Mouse (Mus musculus) kidney, embryonic 14.5 days (tissue): Measurements from ENCODE around the gene Nup188. TPM values are rescaled to one million over a fixed set of nuclear protein-coding genes. Genes with fewer than 3 reads are reported as not detected.

ENCODE experiments used
- ATAC-seq: fragments of 200-750 bp; cut with Nextera tagmentation; 2 replicates; pipeline ENCODE4 v1.8.0; 2017; ENCODE audit warnings: moderate number of reproducible peaks, mild to moderate bottlenecking, moderate TSS enrichment, moderate library complexity; ENCODE audit not compliant: low FRiP score, low TSS enrichment
- H3K27ac ChIP-seq: fragments of 300-500 bp; sonication (generic); 2 replicates; pipeline ENCODE4 v1.5.1; 2014; ENCODE audit warnings: low read depth, mild to moderate bottlenecking, low read length, moderate library complexity, mixed read lengths
- H3K27me3 ChIP-seq: fragments of 300-500 bp; sonication (generic); 2 replicates; pipeline ENCODE4 v1.6.1; 2014; ENCODE audit warnings: mild to moderate bottlenecking, low read length; ENCODE audit not compliant: control insufficient read depth, insufficient read depth
- H3K36me3 ChIP-seq: fragments of 300-500 bp; sonication (generic); 2 replicates; pipeline ENCODE4 v1.6.1; 2014; ENCODE audit warnings: low read length, mixed read lengths; ENCODE audit not compliant: control insufficient read depth, insufficient read depth
- H3K4me1 ChIP-seq: fragments of 300-500 bp; sonication (generic); 2 replicates; pipeline ENCODE4 v1.6.1; 2014; ENCODE audit warnings: low read length, mixed read lengths; ENCODE audit not compliant: control insufficient read depth, insufficient read depth
- H3K4me2 ChIP-seq: fragments of 300-500 bp; sonication (generic); replicated peaks from 2 replicates; pipeline ENCODE4 v1.6.1; 2014; ENCODE audit warnings: low read depth, mild to moderate bottlenecking, low read length
- H3K4me3 ChIP-seq: fragments of 300-500 bp; sonication (generic); 2 replicates; pipeline ENCODE4 v1.5.1; 2014; ENCODE audit warnings: mild to moderate bottlenecking, low read length
- H3K9ac ChIP-seq: fragments of 300-500 bp; sonication (generic); 2 replicates; pipeline ENCODE4 v1.6.1; 2014; ENCODE audit warnings: low read depth, mild to moderate bottlenecking, low read length, moderate library complexity
- H3K9me3 ChIP-seq: fragments of 300-500 bp; sonication (generic); 2 replicates; pipeline ENCODE4 v1.6.1; 2016; ENCODE audit warnings: low read length; ENCODE audit not compliant: control insufficient read depth
- WGBS: fragments of 180-500 bp; shearing (Covaris S2); extraction: QIAGEN DNeasy Blood & Tissue Kit; methylation state at CpG from one replicate; pipeline ENCODE4 v1.1.7; 2014; 5-methylcytosine and 5-hydroxymethylcytosine counted together
- polyA plus RNA-seq: library from polyadenylated mRNA; unstranded; fragments of >200 nt; fragmentation: Nextera tagmentation; extraction: Ambion mirVana; gene quantifications from 2 replicates; pipeline ENCODE4 v1.2.1, GENCODE M21; 2014

Nup188 gene
- polyA plus RNA-seq, 1 experiment from 2014 or later: 54.4 TPM

DNA sequence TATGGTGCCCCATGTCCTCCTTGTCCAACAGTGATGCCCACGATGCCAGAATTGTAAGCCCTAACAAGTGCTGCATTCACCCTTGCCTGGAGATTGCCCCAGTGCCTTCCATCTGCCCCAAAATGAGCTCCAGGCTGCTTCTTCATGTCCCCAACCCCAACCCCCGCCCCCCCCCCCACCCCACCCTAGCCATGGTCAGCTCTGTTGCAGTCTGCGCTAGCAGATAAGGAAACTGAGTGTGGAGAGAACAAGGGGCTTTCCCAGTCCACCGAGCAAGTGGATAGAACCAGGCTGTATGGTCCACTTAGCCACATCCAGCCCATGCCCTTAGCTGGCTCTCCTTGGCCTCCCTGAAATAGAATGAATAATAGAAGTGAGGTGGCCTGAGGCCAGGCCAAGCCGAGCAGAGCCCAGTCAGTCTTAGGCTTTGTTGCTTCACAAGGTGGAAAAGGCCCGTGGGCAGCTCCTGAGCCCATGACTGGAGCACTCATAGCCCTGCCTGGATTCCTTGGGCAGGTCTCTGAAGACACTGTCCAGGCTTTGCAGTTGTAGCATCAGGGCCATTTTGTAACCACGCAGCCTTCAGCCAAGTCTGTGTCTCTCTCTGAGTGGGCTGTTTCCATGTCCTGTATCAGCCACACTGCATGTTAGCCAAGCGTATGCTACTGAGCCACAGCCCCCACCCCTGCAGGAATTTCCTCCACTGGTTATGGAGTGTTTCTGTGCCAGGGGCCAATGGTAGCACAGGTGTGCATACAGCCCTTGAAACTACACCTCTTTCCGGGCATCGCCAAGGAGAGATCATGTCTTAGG lies 94.6 kb downstream of the Nup188 start:
- Histone ChIP-seq H3K9ac (no peak overlapping the region), H3K36me3 (peaks cover 72% of the 10 kb centered on the region)

DNA sequence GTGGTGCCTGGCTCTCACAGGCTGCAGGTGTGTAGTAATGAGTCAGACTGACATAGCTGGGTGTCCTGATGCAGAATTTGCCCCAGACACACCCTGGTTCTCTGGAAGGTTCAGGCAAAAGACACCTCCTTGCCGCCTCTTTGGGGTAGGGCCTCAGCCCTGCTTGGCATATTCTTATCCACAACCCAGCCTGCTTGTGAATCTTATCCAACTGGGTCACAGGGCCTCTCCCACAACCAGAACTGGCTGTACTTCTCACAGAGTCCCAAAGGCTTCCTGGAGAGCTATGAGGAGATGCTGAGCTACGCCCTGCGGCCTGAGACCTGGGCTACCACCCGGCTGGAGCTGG lies 95.2 kb downstream of the Nup188 start:
- WGBS: 88% methylated on average over 4 of the region's 4 CpGs
- ATAC-seq: no peak
- H3K9ac ChIP-seq: no peak overlapping the region

More for the DNA sequence above, 94.6 kb downstream of the Nup188 start:
- Histone ChIP-seq H3K4me2 (no peak overlapping the region), H3K27ac (no peak overlapping the region), H3K9me3 (no peaks in the 10 kb centered on the region), H3K27me3 (no peaks in the 10 kb centered on the region), H3K4me1 (no peaks in the 10 kb centered on the region), H3K4me3 (no peak overlapping the region)
- no peak for ATAC-seq
- WGBS: 91% methylated on average over 10 of the region's 10 CpGs

DNA sequence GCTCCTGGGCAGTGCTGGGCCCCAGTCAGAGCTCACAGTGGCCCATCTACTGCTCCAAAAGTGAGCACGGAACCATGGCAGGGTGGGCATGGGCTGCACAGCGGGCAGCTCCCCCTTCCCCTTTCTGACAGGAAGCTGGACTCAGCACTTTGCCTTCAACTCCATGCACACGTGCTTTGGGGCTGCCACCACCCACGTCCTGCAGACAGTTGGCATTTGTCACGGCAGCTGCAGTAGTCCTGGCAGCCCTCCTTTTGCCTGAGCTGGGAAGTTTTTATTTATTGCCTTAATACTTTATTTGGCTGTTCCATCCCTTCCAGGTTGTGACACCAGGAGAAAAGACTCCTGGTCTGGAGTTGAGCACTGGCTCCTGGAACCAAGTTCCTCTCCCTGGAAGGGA lies 98.6 kb downstream of the Nup188 start:
- peaks cover 37% of the 10 kb centered on the region for H3K36me3 ChIP-seq
- H3K4me1 ChIP-seq: no peaks in the 10 kb centered on the region
- WGBS: 73% methylated on average over 5 of the region's 5 CpGs
- no peaks in the 10 kb centered on the region for H3K9me3 ChIP-seq
- no peak overlapping the region for H3K27ac ChIP-seq
- no peak overlapping the region for H3K4me2 ChIP-seq
- no peak overlapping the region for H3K4me3 ChIP-seq
- no peak for ATAC-seq
- no peak overlapping the region for H3K9ac ChIP-seq
- H3K27me3 ChIP-seq: no peaks in the 10 kb centered on the region

More for the DNA sequence above, 95.2 kb downstream of the Nup188 start:
- Histone ChIP-seq H3K4me3 (no peak overlapping the region), H3K4me1 (no peaks in the 10 kb centered on the region), H3K36me3 (peaks cover 66% of the 10 kb centered on the region), H3K4me2 (no peak overlapping the region), H3K27me3 (no peaks in the 10 kb centered on the region), H3K9me3 (no peaks in the 10 kb centered on the region), H3K27ac (no peak overlapping the region)

DNA sequence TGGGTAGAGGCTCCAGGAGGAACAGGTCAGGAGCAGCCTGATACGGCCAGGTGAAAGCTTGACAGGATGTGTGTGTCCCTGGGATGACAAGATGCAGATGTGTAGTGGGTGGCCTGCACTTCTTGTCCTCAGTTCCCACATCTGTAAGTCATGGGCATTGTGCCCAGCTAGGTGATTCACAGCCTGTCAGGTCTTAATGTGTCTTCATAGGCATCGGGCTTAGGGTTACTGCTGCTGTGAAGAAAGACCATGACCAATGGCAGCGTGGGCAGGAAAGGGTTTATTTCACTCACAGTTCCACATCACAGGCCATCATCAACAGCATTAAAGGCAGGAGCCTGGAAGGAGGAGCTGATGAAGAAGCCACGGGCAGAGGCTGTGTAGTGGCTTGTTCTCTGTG lies 99.4 kb downstream of the Nup188 start:
- Histone ChIP-seq H3K36me3 (peaks cover 30% of the 10 kb centered on the region), H3K27ac (no peak overlapping the region), H3K4me3 (no peak overlapping the region), H3K9me3 (no peaks in the 10 kb centered on the region), H3K4me1 (no peaks in the 10 kb centered on the region), H3K9ac (no peak overlapping the region), H3K4me2 (no peak overlapping the region), H3K27me3 (no peaks in the 10 kb centered on the region)
- WGBS: 75% methylated on average over 4 of the region's 4 CpGs
- no peak for ATAC-seq

DNA sequence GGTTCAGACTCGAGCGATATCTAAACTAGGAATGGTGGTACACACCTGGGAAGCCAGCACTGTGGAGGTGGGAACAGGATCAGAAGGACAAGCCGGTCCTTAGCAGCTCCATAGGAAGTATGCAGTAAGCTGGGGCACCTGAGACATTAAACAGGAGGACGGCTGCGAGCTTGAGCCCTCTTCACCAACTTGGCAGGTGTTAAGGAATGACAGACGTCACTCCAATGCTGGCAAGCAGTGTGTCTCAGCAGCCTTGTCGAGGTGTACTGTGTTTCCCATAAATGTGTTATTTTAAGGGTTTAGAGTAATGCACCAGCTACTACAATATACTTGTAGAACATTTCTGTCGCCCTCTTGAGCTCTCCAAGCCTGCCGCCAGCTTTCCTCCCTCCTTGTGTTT lies 100.7 kb downstream of the Nup188 start:
- H3K36me3 ChIP-seq: peaks cover 19% of the 10 kb centered on the region
- no peaks in the 10 kb centered on the region for H3K9me3 ChIP-seq
- no peak for ATAC-seq
- 88% methylated on average over 9 of the region's 9 CpGs for WGBS
- no peaks in the 10 kb centered on the region for H3K27me3 ChIP-seq
- no peaks in the 10 kb centered on the region; the same call in 1 of the 2 replicates for H3K4me1 ChIP-seq
- H3K4me2 ChIP-seq: no peak overlapping the region
- no peak overlapping the region for H3K27ac ChIP-seq
- H3K4me3 ChIP-seq: no peak overlapping the region
- no peak overlapping the region for H3K9ac ChIP-seq

DNA sequence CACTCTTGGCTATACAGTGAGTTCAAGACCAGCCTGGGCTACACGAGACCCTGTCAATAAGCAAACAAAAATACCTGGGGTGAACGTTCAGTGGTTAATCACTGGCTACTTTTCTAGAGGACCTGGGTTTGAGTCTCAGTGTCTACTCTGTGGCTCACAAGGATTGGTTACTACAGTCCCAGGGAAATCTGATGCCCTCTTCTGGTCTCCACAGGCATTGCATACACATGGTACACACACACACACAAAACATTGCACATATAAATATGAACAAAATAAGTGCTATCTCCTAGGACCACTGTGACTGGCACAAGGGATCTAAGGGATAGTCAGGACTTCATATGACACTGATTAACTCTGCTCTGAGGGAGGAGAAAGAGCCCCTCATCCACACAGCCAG lies 102.8 kb downstream of the Nup188 start:
- ATAC-seq: no peak
- no peak overlapping the region for H3K4me3 ChIP-seq
- H3K27ac ChIP-seq: no peak overlapping the region
- no peaks in the 10 kb centered on the region for H3K9me3 ChIP-seq
- 92% methylated on average over 2 of the region's 2 CpGs for WGBS
- peaks cover 7% of the 10 kb centered on the region for H3K4me1 ChIP-seq
- H3K4me2 ChIP-seq: no peak overlapping the region
- no peak overlapping the region for H3K9ac ChIP-seq
- no peaks in the 10 kb centered on the region for H3K27me3 ChIP-seq
- no peaks in the 10 kb centered on the region; the same call in 1 of the 2 replicates for H3K36me3 ChIP-seq

DNA sequence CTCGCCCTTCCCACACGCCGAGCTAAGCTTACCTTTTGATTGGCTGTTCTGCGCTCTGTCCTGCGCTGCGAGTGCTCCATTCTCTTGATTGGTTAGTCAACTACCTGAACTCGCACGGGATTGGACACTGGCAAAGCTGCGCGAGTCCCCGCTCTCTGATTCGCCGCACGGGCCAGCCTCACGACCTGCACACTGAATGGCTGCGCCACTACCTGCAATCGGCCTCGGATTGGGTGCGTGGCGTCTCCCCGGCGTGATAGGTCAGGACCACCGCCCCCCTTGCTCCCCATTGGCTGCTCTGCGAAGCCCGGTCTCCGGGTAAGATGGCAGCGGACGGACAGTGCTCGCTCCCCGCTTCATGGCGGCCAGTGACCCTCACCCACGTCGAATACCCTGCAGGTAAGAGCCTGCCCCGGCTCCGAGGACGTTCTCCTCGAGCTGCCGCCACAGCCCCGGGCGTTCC lies 105.9 kb downstream of the Nup188 start, which contains the start of gene Dolpp1:
Dolpp1 (plus strand) TSS at position 141 of the 463 bp plus-strand sequence.
- Histone ChIP-seq H3K4me3 (peak within 1 kb of the TSS; percentile 66), H3K4me1 (peaks cover 7% of the 10 kb centered on the region), H3K9ac (peak within 1 kb of the TSS; percentile 77), H3K27me3 (no peaks in the 10 kb centered on the region), H3K36me3 (peaks cover 16% of the 10 kb centered on the region), H3K4me2 (peak within 1 kb of the TSS; percentile 89), H3K27ac (peak within 1 kb of the TSS; percentile 73), H3K9me3 (no peaks in the 10 kb centered on the region)
- ATAC-seq: peak; percentile 98
- under 1% methylated on average over 40 of the region's 40 CpGs for WGBS

DNA sequence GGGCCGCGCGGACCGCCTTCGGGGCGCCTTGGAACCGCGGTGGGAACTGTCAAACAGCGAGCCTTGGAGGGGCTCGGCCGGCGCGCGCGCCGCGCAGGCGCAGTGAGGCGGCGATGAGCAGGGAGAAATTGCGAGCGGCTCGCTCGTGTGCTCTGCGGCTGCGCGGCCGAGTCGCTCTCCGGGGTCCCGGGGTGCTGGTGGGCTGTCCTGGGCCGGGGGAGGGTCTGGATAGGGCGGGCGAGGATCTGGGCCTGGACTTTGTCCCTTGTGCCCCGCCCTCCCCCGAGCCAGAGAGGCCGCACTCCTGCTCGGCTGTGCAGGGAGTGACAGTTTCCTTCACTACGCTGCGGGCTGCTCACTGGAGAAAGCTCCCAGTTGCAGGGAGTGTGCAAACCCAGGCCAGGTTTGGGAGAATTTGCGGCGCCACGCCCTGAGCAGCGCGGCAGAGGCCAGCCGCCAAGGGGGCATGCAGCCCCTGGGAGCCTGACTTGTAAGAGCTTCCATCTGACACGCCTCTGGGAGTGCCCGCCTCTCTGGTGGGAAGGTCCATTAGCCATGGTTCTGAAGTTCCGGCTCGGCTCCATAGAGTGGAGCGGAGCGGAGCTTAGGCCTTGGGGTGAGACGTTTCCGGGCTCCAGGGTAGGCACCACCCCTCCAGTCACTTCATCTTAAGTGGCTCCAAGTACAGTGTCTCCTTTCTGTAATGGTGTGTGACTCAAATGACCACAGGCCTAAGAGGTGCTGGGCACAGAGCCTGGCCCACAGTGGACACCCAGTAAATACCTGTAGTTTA lies 106.6 kb downstream of the Nup188 start:
- Histone ChIP-seq H3K9ac (peak overlapping the region; percentile 77), H3K27ac (peak overlapping the region; percentile 73), H3K4me3 (peak overlapping the region; percentile 66), H3K4me1 (peaks cover 7% of the 10 kb centered on the region), H3K4me2 (peak overlapping the region; percentile 89), H3K36me3 (peaks cover 18% of the 10 kb centered on the region), H3K9me3 (no peaks in the 10 kb centered on the region), H3K27me3 (no peaks in the 10 kb centered on the region)
- ATAC-seq: peak; percentile 78
- WGBS: under 1% methylated on average over 54 of the region's 54 CpGs

DNA sequence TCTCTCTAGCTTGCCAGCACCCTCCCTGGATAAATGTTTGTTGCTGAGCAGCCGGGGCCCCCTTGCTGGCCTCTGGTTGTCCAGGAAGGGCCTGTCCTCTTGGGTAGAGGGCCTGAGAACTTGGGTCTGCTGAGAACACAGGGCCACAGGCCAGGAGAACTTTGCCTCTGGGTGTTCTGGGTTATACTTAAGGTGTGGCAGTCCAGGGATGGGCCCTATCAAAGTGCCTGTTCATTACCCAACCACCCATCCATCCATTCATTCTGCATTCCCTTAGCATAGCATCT lies 107.1 kb downstream of the Nup188 start:
- peaks cover 24% of the 10 kb centered on the region for H3K36me3 ChIP-seq
- H3K4me3 ChIP-seq: peak overlapping the region; percentile 66
- H3K27me3 ChIP-seq: no peaks in the 10 kb centered on the region
- H3K9me3 ChIP-seq: no peaks in the 10 kb centered on the region
- WGBS: 58% methylated on average over 1 of the region's 1 CpGs
- H3K4me1 ChIP-seq: peaks cover 7% of the 10 kb centered on the region
- peak overlapping the region; percentile 89 for H3K4me2 ChIP-seq
- no peak for ATAC-seq
- peak overlapping the region; percentile 77 for H3K9ac ChIP-seq
- peak overlapping the region; percentile 73 for H3K27ac ChIP-seq
